Mouse (Mus musculus) hindbrain, embryonic 16.5 days (tissue): ENCODE results near the gene Pnmal1. TPM values are rescaled to one million over a fixed set of nuclear protein-coding genes. Genes with fewer than 3 reads are reported as not detected.

Source experiments
- ATAC-seq: fragments of 200-750 bp; cut with Nextera tagmentation; 2 replicates; pipeline ENCODE4 v1.8.0; 2017; ENCODE audit warnings: moderate TSS enrichment, moderate library complexity
- H3K27ac ChIP-seq: fragments of 300-500 bp; sonication (generic); 2 replicates; pipeline ENCODE4 v1.5.1; 2014; ENCODE audit warnings: low read depth, mild to moderate bottlenecking, control low read depth, low read length, moderate library complexity
- H3K27me3 ChIP-seq: fragments of 300-500 bp; sonication (generic); replicated peaks from 2 replicates; pipeline ENCODE4 v1.6.1; 2014; ENCODE audit warnings: low read length; ENCODE audit not compliant: control insufficient read depth, insufficient read depth
- H3K36me3 ChIP-seq: fragments of 300-500 bp; sonication (generic); 2 replicates; pipeline ENCODE4 v1.6.1; 2014; ENCODE audit warnings: mild to moderate bottlenecking, low read length, moderate library complexity, mixed read lengths; ENCODE audit not compliant: control insufficient read depth, insufficient read depth
- H3K4me1 ChIP-seq: fragments of 300-500 bp; sonication (generic); 2 replicates; pipeline ENCODE4 v1.6.1; 2014; ENCODE audit warnings: low read depth, low read length; ENCODE audit not compliant: control insufficient read depth, insufficient read depth
- H3K4me2 ChIP-seq: fragments of 300-500 bp; sonication (generic); 2 replicates; pipeline ENCODE4 v1.6.1; 2014; ENCODE audit warnings: mild to moderate bottlenecking, low read length, control low read depth, moderate library complexity
- H3K4me3 ChIP-seq: fragments of 300-500 bp; sonication (generic); 2 replicates; pipeline ENCODE4 v1.5.1; 2014; ENCODE audit warnings: mild to moderate bottlenecking, low read length, control low read depth, moderate library complexity
- H3K9ac ChIP-seq: fragments of 300-500 bp; sonication (generic); 2 replicates; pipeline ENCODE4 v1.6.1; 2014; ENCODE audit warnings: low read depth, mild to moderate bottlenecking, control low read depth, low read length, moderate library complexity
- H3K9me3 ChIP-seq: fragments of 300-500 bp; sonication (generic); 2 replicates; pipeline ENCODE4 v1.6.1; 2014; ENCODE audit warnings: mild to moderate bottlenecking, low read length, moderate library complexity; ENCODE audit not compliant: control insufficient read depth
- WGBS: fragments of 180-500 bp; shearing (Covaris S2); extraction: QIAGEN DNeasy Blood & Tissue Kit; methylation state at CpG from one replicate; pipeline ENCODE4 v1.1.7; 2014; 5-methylcytosine and 5-hydroxymethylcytosine counted together
- polyA plus RNA-seq: library from polyadenylated mRNA; unstranded; fragments of >200 nt; fragmentation: Nextera tagmentation; extraction: Ambion mirVana; gene quantifications from 2 replicates; pipeline ENCODE4 v1.2.1, GENCODE M21; 2015

The Pnmal1 gene
- polyA plus RNA-seq, 1 experiment from 2014 or later, result 57.4 TPM

- WGBS, result 71% methylated on average over 11 of the region's 11 CpGs
- Histone ChIP-seq H3K36me3 (peaks cover 40% of the 10 kb centered on the region), H3K9me3 (no peaks in the 10 kb centered on the region), H3K27ac (no peak overlapping the region; the same call in 1 of the 2 replicates), H3K4me3 (no peak overlapping the region), H3K27me3 (no peaks in the 10 kb centered on the region), H3K9ac (no peak overlapping the region; the same call in 1 of the 2 replicates), H3K4me2 (no peak overlapping the region), H3K4me1 (peaks cover 46% of the 10 kb centered on the region)
- no peak for ATAC-seq
Measured at GRCm38 (mm10) chr7:16917447-16917846, 42.0 kb upstream of the Pnmal1 start.

- H3K9me3 ChIP-seq, result no peaks in the 10 kb centered on the region
- WGBS, result 43% methylated on average over 9 of the region's 9 CpGs
- no peak overlapping the region for H3K4me3 ChIP-seq
- no peaks in the 10 kb centered on the region for H3K27me3 ChIP-seq
- H3K4me2 ChIP-seq, result no peak overlapping the region
- peak overlapping the region; percentile 28; the same call in 1 of the 2 replicates for H3K9ac ChIP-seq
- peaks cover 40% of the 10 kb centered on the region for H3K36me3 ChIP-seq
- peak overlapping the region; percentile 7; the same call in 1 of the 2 replicates for H3K27ac ChIP-seq
- H3K4me1 ChIP-seq, result peaks cover 47% of the 10 kb centered on the region
- no peak for ATAC-seq
Measured at GRCm38 (mm10) chr7:16918014-16918413, 41.5 kb upstream of the Pnmal1 start.

- Histone ChIP-seq H3K9ac (no peak overlapping the region), H3K4me3 (no peak overlapping the region), H3K36me3 (peaks cover 40% of the 10 kb centered on the region), H3K27me3 (no peaks in the 10 kb centered on the region), H3K9me3 (no peaks in the 10 kb centered on the region), H3K4me1 (peaks cover 47% of the 10 kb centered on the region), H3K4me2 (no peak overlapping the region), H3K27ac (peak overlapping the region; percentile 32; the same call in 1 of the 2 replicates)
- WGBS, result 69% methylated on average over 3 of the region's 3 CpGs
- ATAC-seq, result no peak
Measured at GRCm38 (mm10) chr7:16918670-16919069, 40.8 kb upstream of the Pnmal1 start.

GRCm38 (mm10) chr7:16919395-16920149 lies 39.9 kb upstream of the Pnmal1 start:
- H3K4me1 ChIP-seq, result peaks cover 47% of the 10 kb centered on the region
- peak overlapping the region; percentile 26; the same call in 1 of the 2 replicates for H3K27ac ChIP-seq
- H3K27me3 ChIP-seq, result no peaks in the 10 kb centered on the region
- peaks cover 37% of the 10 kb centered on the region for H3K36me3 ChIP-seq
- ATAC-seq, result no peak
- peak overlapping the region; percentile 17 for H3K4me3 ChIP-seq
- H3K9me3 ChIP-seq, result no peaks in the 10 kb centered on the region
- peak overlapping the region; percentile 92 for H3K4me2 ChIP-seq
- H3K9ac ChIP-seq, result peak overlapping the region; percentile 6
- WGBS, result 77% methylated on average over 13 of the region's 13 CpGs

- peak overlapping the region; percentile 17 for H3K4me3 ChIP-seq
Measured at GRCm38 (mm10) chr7:16920150-16920579, 39.3 kb upstream of the Pnmal1 start.

GRCm38 (mm10) chr7:16920818-16921791 lies 38.4 kb upstream of the Pnmal1 start:
- ATAC-seq, result no peak
- peak overlapping the region; percentile 60 for H3K4me3 ChIP-seq
- no peaks in the 10 kb centered on the region for H3K27me3 ChIP-seq
- H3K27ac ChIP-seq, result peak overlapping the region; percentile 99
- 25% methylated on average over 21 of the region's 21 CpGs for WGBS
- peaks cover 26% of the 10 kb centered on the region for H3K36me3 ChIP-seq
- H3K4me1 ChIP-seq, result peaks cover 47% of the 10 kb centered on the region
- no peaks in the 10 kb centered on the region for H3K9me3 ChIP-seq
- peak overlapping the region; percentile 98 for H3K9ac ChIP-seq
- H3K4me2 ChIP-seq, result peak overlapping the region; percentile 92

More at GRCm38 (mm10) chr7:16920150-16920579, 39.3 kb upstream of the Pnmal1 start:
- H3K4me2 ChIP-seq, result peak overlapping the region; percentile 92
- no peaks in the 10 kb centered on the region for H3K9me3 ChIP-seq
- H3K9ac ChIP-seq, result peak overlapping the region; percentile 33; the same call in 1 of the 2 replicates
- peaks cover 31% of the 10 kb centered on the region for H3K36me3 ChIP-seq
- 70% methylated on average over 7 of the region's 7 CpGs for WGBS
- ATAC-seq, result no peak
- H3K4me1 ChIP-seq, result peaks cover 47% of the 10 kb centered on the region
- H3K27me3 ChIP-seq, result no peaks in the 10 kb centered on the region
- no peak overlapping the region for H3K27ac ChIP-seq

GRCm38 (mm10) chr7:16921881-16922335 lies 37.6 kb upstream of the Pnmal1 start:
- Histone ChIP-seq H3K36me3 (peaks cover 19% of the 10 kb centered on the region), H3K9me3 (no peaks in the 10 kb centered on the region), H3K4me3 (peak overlapping the region; percentile 60), H3K4me1 (peaks cover 47% of the 10 kb centered on the region), H3K27ac (peak overlapping the region; percentile 99), H3K27me3 (no peaks in the 10 kb centered on the region), H3K4me2 (peak overlapping the region; percentile 92), H3K9ac (peak overlapping the region; percentile 98)
- ATAC-seq, result no peak
- 29% methylated on average over 6 of the region's 6 CpGs for WGBS

- peaks cover 15% of the 10 kb centered on the region for H3K36me3 ChIP-seq
- peak overlapping the region; percentile 60 for H3K4me3 ChIP-seq
- H3K4me2 ChIP-seq, result peak overlapping the region; percentile 92
- ATAC-seq, result no peak
- H3K9ac ChIP-seq, result peak overlapping the region; percentile 98
- peaks cover 47% of the 10 kb centered on the region for H3K4me1 ChIP-seq
- no peaks in the 10 kb centered on the region for H3K9me3 ChIP-seq
- no peaks in the 10 kb centered on the region for H3K27me3 ChIP-seq
- WGBS, result 33% methylated on average over 10 of the region's 10 CpGs
- peak overlapping the region; percentile 99 for H3K27ac ChIP-seq
Measured at GRCm38 (mm10) chr7:16922360-16922973, 37.0 kb upstream of the Pnmal1 start.
